Mouse (Mus musculus) olfactory bulb, adult 2 months (tissue): ENCODE results near the gene Agps.
"Not testable (repeated sequence)": the region's sequence is repeated elsewhere in the genome, so short reads cannot be mapped to it uniquely, and the experiment has no call there.

Experiments
- CTCF ChIP-seq: fragments of 200-500 bp; IDR thresholded peaks from 2 replicates; pipeline ENCODE4 v1.5.1; 2012; ENCODE audit warnings: low read depth, mild to moderate bottlenecking, low read length, moderate library complexity; ENCODE audit not compliant: insufficient read depth
- POLR2A ChIP-seq: fragments of 200-500 bp; IDR thresholded peaks from 2 replicates; pipeline ENCODE4 v1.6.1; 2012; ENCODE audit warnings: mild to moderate bottlenecking, low read depth, low read length, moderate library complexity; ENCODE audit not compliant: insufficient read depth

DNA sequence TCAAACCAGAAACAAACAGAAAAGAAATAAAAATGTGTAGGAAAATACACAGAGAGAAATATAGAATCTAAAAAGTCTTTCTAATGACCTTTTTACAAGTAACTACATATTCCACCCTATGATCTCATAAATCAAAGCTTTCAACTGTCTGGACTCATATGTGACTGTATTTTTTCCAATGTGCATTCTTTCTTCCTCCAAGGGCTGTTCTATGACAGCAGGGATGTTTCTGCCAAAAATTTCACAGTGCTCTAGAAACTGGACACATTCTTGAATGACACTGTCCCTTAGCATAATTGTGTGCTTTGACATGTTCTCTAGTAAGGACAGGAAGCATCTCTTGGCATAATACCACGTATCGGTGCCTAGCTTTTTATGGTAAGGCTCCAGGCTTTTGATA is 144.1 kb downstream of the Agps start:
- TF ChIP-seq POLR2A, CTCF: not testable (repeated sequence)
